Mouse (Mus musculus) forebrain, postnatal 0 days (tissue): ENCODE data around the gene Erbin. TPM values are rescaled to one million over a fixed set of nuclear protein-coding genes. Genes with fewer than 3 reads are reported as not detected.

Experiments
- ATAC-seq: fragments of 200-750 bp; cut with Nextera tagmentation; 2 replicates; pipeline ENCODE4 v1.8.0; 2017; ENCODE audit warnings: mild to moderate bottlenecking, moderate library complexity
- DNase-seq: peaks from one replicate; pipeline ENCODE4 v3.0.0-alpha.2; 2015
- H3K27ac ChIP-seq: fragments of 300-500 bp; sonication (generic); 2 replicates; pipeline ENCODE4 v1.5.1; 2014; ENCODE audit warnings: low read depth, mild to moderate bottlenecking, antibody characterized with exemption, low read length, moderate library complexity, mixed read lengths
- H3K27me3 ChIP-seq: fragments of 300-500 bp; sonication (generic); 2 replicates; pipeline ENCODE4 v1.6.1; 2014; ENCODE audit warnings: mild to moderate bottlenecking, low read length, mixed read lengths; ENCODE audit not compliant: insufficient read depth
- H3K36me3 ChIP-seq: fragments of 300-500 bp; sonication (generic); 2 replicates; pipeline ENCODE4 v1.6.1; 2014; ENCODE audit warnings: mild to moderate bottlenecking, moderate library complexity; ENCODE audit not compliant: insufficient read depth
- H3K4me1 ChIP-seq: fragments of 300-500 bp; sonication (generic); 2 replicates; pipeline ENCODE4 v1.6.1; 2014; ENCODE audit warnings: antibody characterized with exemption; ENCODE audit not compliant: insufficient read depth
- H3K4me2 ChIP-seq: fragments of 300-500 bp; sonication (generic); 2 replicates; pipeline ENCODE4 v1.6.1; 2014; ENCODE audit warnings: low read depth, mild to moderate bottlenecking, moderate library complexity
- H3K4me3 ChIP-seq: fragments of 300-500 bp; sonication (generic); 2 replicates; pipeline ENCODE4 v1.5.1; 2014; ENCODE audit warnings: low read depth, low read length, mixed read lengths
- H3K9ac ChIP-seq: fragments of 300-500 bp; sonication (generic); 2 replicates; pipeline ENCODE4 v1.6.1; 2014; ENCODE audit warnings: mild to moderate bottlenecking
- H3K9me3 ChIP-seq: fragments of 300-500 bp; sonication (generic); 2 replicates; pipeline ENCODE4 v1.6.1; 2016; ENCODE audit warnings: low read length
- CTCF ChIP-seq: sonication (generic); IDR thresholded peaks from 2 replicates; pipeline ENCODE4 v1.5.1; 2016; ENCODE audit warnings: antibody characterized with exemption, control low read depth, low read depth
- WGBS: fragments of 180-500 bp; shearing (Covaris S2); extraction: QIAGEN DNeasy Blood & Tissue Kit; methylation state at CpG from one replicate; pipeline ENCODE4 v1.1.7; 2014; 5-methylcytosine and 5-hydroxymethylcytosine counted together
- polyA plus RNA-seq: library from polyadenylated mRNA; unstranded; fragments of >200 nt; fragmentation: Nextera tagmentation; extraction: Ambion mirVana; gene quantifications from 2 replicates; pipeline ENCODE4 v1.2.1, GENCODE M21; 2015
- total RNA-seq: library from RNA; depleted of rRNA; stranded (reverse); fragments of >200 nt; gene quantifications from 2 replicates; pipeline ENCODE4 v1.2.3, GENCODE M21; 2014

Gene Erbin
- total and polyA plus RNA-seq, 2 experiments from 2014 or later: 6.0 to 51.3 TPM

DNA sequence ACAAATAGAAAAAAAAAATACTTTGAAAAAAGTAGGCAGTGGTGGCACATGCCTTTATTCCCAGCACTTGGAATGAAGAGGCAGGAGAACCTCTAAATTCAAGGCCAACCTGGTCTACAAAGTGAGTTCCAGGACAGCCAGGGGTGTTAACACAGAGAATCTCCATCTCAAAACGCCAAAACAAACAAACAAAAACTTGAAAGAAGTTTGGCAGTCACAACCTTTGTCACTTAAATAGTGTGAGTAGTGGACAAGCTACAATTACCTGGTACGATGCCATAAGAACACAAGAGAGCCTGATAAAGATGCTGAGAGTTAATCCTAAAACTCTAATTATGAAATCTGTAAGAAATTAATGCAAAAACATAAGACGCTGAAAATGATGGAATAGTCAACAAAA lies 8.0 kb downstream of the Erbin start:
- WGBS: 66% methylated on average over 3 of the region's 3 CpGs

DNA sequence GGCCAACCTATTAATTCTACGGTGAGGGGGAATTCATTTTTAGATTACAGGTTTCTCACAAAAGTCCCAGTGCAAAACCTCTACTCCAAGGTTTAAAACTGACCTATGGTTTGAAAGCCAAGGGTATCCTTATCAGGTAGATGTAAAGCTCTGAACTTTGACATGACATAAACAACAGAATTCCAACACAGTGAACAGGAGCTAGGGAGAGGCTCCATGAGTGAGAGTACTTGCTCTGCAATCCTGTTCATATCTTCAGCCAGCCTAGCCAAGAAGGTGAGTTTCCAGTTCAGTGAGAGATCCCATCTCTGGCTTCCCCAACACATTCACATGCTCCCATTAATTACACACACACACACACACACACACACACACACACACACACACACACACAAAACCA lies 9.7 kb downstream of the Erbin start:
- no peaks in the 10 kb centered on the region for H3K4me1 ChIP-seq
- no peak for DNase-seq
- H3K4me3 ChIP-seq: no peak overlapping the region
- WGBS: 89% methylated on average over 1 of the region's 1 CpGs
- no peak overlapping the region for H3K27ac ChIP-seq
- ATAC-seq: no peak
- no peaks in the 10 kb centered on the region for H3K9me3 ChIP-seq
- no peak overlapping the region for H3K4me2 ChIP-seq
- no peak for TF ChIP-seq CTCF
- H3K27me3 ChIP-seq: no peaks in the 10 kb centered on the region
- no peaks in the 10 kb centered on the region for H3K36me3 ChIP-seq
- no peak overlapping the region for H3K9ac ChIP-seq

More for the DNA sequence above, 8.0 kb downstream of the Erbin start:
- H3K4me3 ChIP-seq: no peak overlapping the region
- H3K27ac ChIP-seq: no peak overlapping the region
- H3K36me3 ChIP-seq: no peaks in the 10 kb centered on the region
- H3K9me3 ChIP-seq: no peaks in the 10 kb centered on the region
- no peak overlapping the region for H3K9ac ChIP-seq
- DNase-seq: no peak
- H3K27me3 ChIP-seq: no peaks in the 10 kb centered on the region
- no peaks in the 10 kb centered on the region for H3K4me1 ChIP-seq
- no peak for ATAC-seq
- no peak for TF ChIP-seq CTCF
- H3K4me2 ChIP-seq: no peak overlapping the region

DNA sequence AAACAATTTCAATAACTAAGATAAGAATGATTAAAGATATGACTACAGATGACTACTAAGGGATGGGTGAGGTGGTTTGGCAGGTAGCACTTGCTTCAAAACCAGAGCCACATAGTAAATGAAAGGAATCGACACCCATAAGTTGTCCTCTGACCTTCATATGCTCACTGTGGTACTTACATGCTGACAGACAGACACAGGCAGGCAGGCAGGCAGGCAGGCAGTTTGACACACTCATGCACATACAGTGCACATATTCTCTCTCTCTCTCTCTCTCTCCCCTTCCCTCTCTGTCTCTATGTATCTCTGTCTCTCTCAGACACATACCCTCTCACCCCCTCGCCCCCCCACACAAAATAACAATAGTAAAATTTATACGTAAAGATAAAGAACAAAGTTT lies 10.4 kb downstream of the Erbin start:
- ATAC-seq: no peak
- no peaks in the 10 kb centered on the region for H3K27me3 ChIP-seq
- no peak overlapping the region for H3K27ac ChIP-seq
- no peaks in the 10 kb centered on the region for H3K36me3 ChIP-seq
- H3K4me3 ChIP-seq: no peak overlapping the region
- no peak overlapping the region for H3K4me2 ChIP-seq
- no peak overlapping the region for H3K9ac ChIP-seq
- WGBS: 88% methylated on average over 3 of the region's 3 CpGs
- no peak for DNase-seq
- TF ChIP-seq CTCF: no peak
- H3K4me1 ChIP-seq: no peaks in the 10 kb centered on the region
- no peaks in the 10 kb centered on the region for H3K9me3 ChIP-seq

DNA sequence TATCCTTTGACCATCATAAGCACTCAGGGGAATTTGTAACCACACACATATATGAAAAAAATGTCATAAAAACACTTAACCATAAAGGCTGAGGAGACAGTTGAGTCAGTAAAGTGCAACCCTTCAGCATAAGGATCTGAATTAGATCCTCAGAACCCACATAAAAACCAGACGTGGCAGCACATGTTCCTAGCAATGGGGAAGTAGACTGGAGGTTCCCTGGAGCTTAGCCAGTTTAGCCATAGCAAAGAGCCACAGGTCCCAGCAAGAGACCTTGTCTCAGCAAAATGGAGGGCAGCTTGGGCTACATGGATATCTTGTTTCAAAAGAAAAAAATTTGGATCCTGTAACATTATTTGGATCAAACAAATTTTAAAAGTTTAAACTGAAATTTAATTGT lies 20.3 kb downstream of the Erbin start:
- H3K9me3 ChIP-seq: no peaks in the 10 kb centered on the region
- H3K4me1 ChIP-seq: no peaks in the 10 kb centered on the region
- no peak overlapping the region for H3K9ac ChIP-seq
- TF ChIP-seq CTCF: no peak
- no peak overlapping the region for H3K4me3 ChIP-seq
- H3K27me3 ChIP-seq: no peaks in the 10 kb centered on the region
- 98% methylated on average over 1 of the region's 1 CpGs for WGBS
- H3K36me3 ChIP-seq: no peaks in the 10 kb centered on the region
- DNase-seq (no peak), ATAC-seq (no peak)
- no peak overlapping the region for H3K4me2 ChIP-seq
- no peak overlapping the region for H3K27ac ChIP-seq

DNA sequence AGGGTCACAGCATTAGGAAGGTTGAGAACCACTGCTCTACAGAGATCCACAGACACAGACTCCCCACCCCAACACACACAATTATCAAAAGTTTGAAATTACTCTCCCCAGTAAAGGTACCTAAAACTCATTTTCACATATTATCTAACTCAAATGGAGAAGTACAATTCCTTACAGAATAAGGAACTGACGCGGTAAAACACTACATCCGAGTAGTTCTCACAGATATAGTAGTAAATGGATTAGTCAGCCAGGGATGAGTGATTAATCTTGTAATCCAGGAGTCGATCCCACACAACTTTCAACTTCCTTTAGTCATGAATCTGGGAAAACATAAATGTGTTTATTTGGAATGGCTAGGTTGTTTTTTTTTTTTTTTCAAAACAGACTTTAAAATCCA lies 22.7 kb downstream of the Erbin start:
- Histone ChIP-seq H3K9me3 (no peaks in the 10 kb centered on the region), H3K9ac (no peak overlapping the region), H3K4me3 (no peak overlapping the region), H3K27me3 (no peaks in the 10 kb centered on the region), H3K36me3 (no peaks in the 10 kb centered on the region), H3K27ac (no peak overlapping the region), H3K4me1 (no peaks in the 10 kb centered on the region), H3K4me2 (no peak overlapping the region)
- WGBS: 97% methylated on average over 4 of the region's 4 CpGs
- DNase-seq: no peak
- no peak for TF ChIP-seq CTCF
- no peak for ATAC-seq

DNA sequence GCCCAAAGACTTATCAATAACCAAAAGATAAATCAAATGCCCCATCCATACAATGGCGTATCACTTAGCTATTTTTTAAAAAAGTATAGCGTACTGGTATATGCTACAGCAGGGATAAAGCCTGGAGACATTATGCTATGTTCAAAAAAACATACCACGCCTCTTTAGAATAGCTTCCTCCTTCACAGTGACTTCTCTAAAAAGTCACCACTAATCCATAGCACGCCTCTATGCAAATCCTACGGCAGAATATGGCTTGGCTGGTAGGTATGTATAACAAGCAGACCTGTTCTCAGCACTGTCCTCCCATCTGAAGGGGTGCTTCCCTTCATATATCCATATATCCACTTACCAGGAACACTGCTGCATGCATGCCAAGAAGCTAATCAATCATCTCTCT lies 27.2 kb downstream of the Erbin start:
- DNase-seq (no peak), ATAC-seq (no peak)
- Histone ChIP-seq H3K4me1 (no peaks in the 10 kb centered on the region), H3K36me3 (no peaks in the 10 kb centered on the region), H3K9ac (no peak overlapping the region), H3K4me2 (no peak overlapping the region), H3K4me3 (no peak overlapping the region), H3K27ac (no peak overlapping the region), H3K9me3 (no peaks in the 10 kb centered on the region), H3K27me3 (no peaks in the 10 kb centered on the region)
- 94% methylated on average over 5 of the region's 5 CpGs for WGBS
- no peak for TF ChIP-seq CTCF

DNA sequence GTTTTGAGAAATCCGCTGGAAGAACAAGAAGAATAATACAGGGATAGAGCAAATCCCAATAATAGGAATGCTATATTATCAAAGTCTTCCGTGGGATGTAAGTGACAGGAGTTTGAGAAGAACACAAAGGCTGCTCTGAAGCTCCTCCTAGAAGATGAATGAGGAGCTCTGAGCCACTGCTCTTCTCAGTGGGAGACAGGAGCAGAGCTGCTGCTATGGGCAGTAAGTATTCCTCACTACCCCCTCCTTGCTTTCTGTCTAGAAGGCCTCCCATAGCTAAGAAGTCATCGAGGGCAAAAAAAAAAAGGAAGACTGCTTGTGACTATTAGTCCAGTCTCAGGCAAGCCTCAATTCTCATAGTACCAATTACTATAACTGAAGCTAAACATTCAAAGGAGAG lies 30.3 kb downstream of the Erbin start:
- ATAC-seq (no peak), DNase-seq (no peak)
- no peak overlapping the region for H3K4me3 ChIP-seq
- H3K4me2 ChIP-seq: no peak overlapping the region
- no peaks in the 10 kb centered on the region for H3K4me1 ChIP-seq
- 21% methylated on average over 3 of the region's 3 CpGs for WGBS
- H3K36me3 ChIP-seq: no peaks in the 10 kb centered on the region
- H3K27me3 ChIP-seq: no peaks in the 10 kb centered on the region
- no peak overlapping the region for H3K9ac ChIP-seq
- H3K27ac ChIP-seq: no peak overlapping the region
- no peaks in the 10 kb centered on the region for H3K9me3 ChIP-seq
- TF ChIP-seq CTCF: no peak

DNA sequence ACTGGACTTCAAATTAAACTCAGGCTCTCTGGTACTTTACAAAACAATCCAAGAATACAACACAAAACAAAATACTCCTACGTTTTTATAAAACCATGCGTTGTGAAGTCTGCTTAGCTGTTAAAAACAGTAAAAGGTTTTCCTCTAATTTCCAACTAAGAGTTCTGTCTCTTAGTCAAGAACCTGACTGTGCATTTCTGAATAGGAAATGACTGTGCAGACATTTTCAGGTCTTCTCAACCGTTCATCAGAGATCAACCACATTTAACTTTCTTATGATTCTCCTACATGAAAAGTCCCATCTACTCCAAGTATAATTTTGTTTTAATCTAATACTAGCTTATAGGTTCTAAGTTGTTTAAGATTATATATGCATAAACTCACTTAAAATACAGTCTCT lies 33.8 kb downstream of the Erbin start:
- no peak overlapping the region for H3K27ac ChIP-seq
- DNase-seq: no peak
- H3K27me3 ChIP-seq: no peaks in the 10 kb centered on the region
- no peak for TF ChIP-seq CTCF
- H3K36me3 ChIP-seq: no peaks in the 10 kb centered on the region
- no peak for ATAC-seq
- WGBS: 86% methylated on average over 3 of the region's 3 CpGs
- no peaks in the 10 kb centered on the region for H3K4me1 ChIP-seq
- no peak overlapping the region for H3K4me3 ChIP-seq
- no peaks in the 10 kb centered on the region for H3K9me3 ChIP-seq
- no peak overlapping the region for H3K4me2 ChIP-seq
- no peak overlapping the region for H3K9ac ChIP-seq
